8 mouse cellular contexts compared by ENCODE assay signal in the genomic region with DNA sequence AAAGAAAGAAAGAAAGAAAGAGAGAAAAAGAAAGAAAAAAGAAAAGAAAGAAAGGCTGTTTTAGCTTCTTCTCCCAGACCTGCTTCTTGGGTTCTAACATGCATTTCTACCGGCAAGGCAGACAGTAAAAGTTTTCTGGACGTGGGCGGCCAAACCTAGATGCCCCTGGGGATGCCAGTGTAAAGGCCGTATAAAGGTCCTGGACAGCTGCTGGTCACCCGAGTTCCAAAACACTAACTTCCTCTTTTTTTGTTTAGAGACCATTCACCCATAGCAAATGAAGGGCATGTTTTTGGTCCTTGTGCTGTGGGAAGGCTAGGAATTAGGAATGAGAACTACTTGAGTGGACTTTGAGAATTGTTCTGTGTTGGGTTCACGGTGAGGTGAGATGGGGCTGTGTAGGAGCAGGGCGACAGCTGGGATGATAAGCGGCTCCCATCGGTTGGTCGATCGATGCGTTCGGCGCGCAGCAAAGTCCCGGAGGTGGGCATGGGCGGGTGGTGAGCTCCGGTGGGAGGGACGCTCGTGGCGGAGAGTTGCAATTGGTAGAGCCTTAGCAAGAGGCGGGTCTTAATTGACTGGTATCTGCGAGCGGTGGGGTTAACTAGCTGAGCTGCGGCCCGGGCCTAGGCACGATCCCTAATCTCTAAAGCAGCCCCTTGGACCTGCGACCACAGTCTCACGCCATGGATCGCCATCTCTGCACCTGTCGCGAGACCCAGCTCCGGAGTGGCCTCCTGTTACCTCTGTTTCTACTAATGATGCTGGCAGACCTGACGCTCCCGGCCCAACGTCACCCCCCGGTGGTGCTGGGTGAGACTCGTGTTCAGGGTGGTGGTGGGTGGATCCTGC. TPM values are rescaled to one million over a fixed set of nuclear protein-coding genes. Genes with fewer than 3 reads are reported as not detected.
DNase-seq lines count a peak whose midpoint lies in the region; ATAC-seq lines count a peak whose summit lies in the region.

A gene (plus strand): TSS at position 599 of the 852 bp plus-strand sequence.

- peak within 1 kb of the TSS; percentile 78 for H3K4me2 ChIP-seq in hindbrain, embryonic 12.5 days (replicated peaks)

- H3K9me3 ChIP-seq in hindbrain, embryonic 12.5 days (replicated peaks) = no peaks in the 10 kb centered on the region

- 2% methylated on average over 38 of the region's 38 CpGs for WGBS in hindbrain, embryonic 12.5 days

- H3K9ac ChIP-seq in hindbrain, embryonic 12.5 days = peak within 1 kb of the TSS; percentile 80

- peaks cover 8% of the 10 kb centered on the region; the same call in 1 of the 2 replicates for H3K36me3 ChIP-seq in hindbrain, embryonic 12.5 days

- H3K4me1 ChIP-seq in hindbrain, embryonic 12.5 days = peaks cover 13% of the 10 kb centered on the region

- ATAC-seq in hindbrain, embryonic 12.5 days (ENCODE audit: low FRiP score) = peak; percentile 98

- peak; percentile 96 for DNase-seq in R1 (ENCODE audit: low read depth, low spot score)
- peak; percentile 92 for DNase-seq in cerebellum, postnatal 14 days
- DNase-seq in frontal cortex, postnatal 14 days (ENCODE audit: low spot score in 2 of 2) = peak; percentile 89 to 90
- DNase-seq in layer of hippocampus, postnatal 25 days (ENCODE audit: extremely low spot score in 1 of 2, low spot score in 1 of 2) = peak; percentile 83 to 85
- DNase-seq in lung, postnatal 14 days = peak; percentile 92
- DNase-seq in ovary, postnatal 36 days (ENCODE audit: low spot score) = peak; percentile 91
- peak; percentile 96 for DNase-seq in thymus, postnatal 14 days

- peak within 1 kb of the TSS; percentile 75 for H3K4me3 ChIP-seq in hindbrain, embryonic 12.5 days

- no peaks in the 10 kb centered on the region; the same call in 1 of the 2 replicates for H3K27me3 ChIP-seq in hindbrain, embryonic 12.5 days

- H3K27ac ChIP-seq in hindbrain, embryonic 12.5 days = 0 out of 2 replicates have a peak within 1 kb of the TSS, but pooled peaks have one; percentile 9

RNA-seq across cellular contexts. Expression of the gene that starts here (rescaled TPM):
- 18.2 and 20.1 TPM in 2 replicates for polyA plus RNA-seq in hindbrain, embryonic 12.5 days (2016; fragmentation: Nextera tagmentation; extraction: Ambion mirVana)
- 10 to 100 TPM; 19.4 to 23.1 TPM for total RNA-seq in layer of hippocampus, postnatal 25 days (2021)

Comparison
In these comparisons a context has a peak if more than half of its experiments do, and no peak if none do; other contexts are left out.
1. Peak in every context shown above with its lines: DNase-seq, ATAC-seq, H3K4me3 ChIP-seq and H3K27ac ChIP-seq.